Mouse (Mus musculus) embryonic fibroblast, embryonic 13.5 days (primary cell): ENCODE results near the gene Spcs2. TPM values are rescaled to one million over a fixed set of nuclear protein-coding genes. Genes with fewer than 3 reads are reported as not detected.

ENCODE experiments used
- H3K27ac ChIP-seq: 2 replicates; pipeline ENCODE4 v1.5.1; 2012; ENCODE audit warnings: low read length, control low read depth, inconsistent platforms; ENCODE audit not compliant: insufficient read depth
- H3K4me1 ChIP-seq: 2 replicates; pipeline ENCODE4 v1.6.1; 2011; ENCODE audit warnings: low read length; ENCODE audit not compliant: control insufficient read depth, insufficient read depth
- H3K4me3 ChIP-seq: 2 replicates; pipeline ENCODE4 v1.5.1; 2011; ENCODE audit warnings: mild to moderate bottlenecking, control low read depth, low read length; ENCODE audit not compliant: insufficient read depth
- CTCF ChIP-seq: IDR thresholded peaks from 2 replicates; pipeline ENCODE4 v1.5.1; 2011; ENCODE audit warnings: mild to moderate bottlenecking, control low read depth, low read length, moderate library complexity, borderline replicate concordance; ENCODE audit not compliant: insufficient read depth
- POLR2A ChIP-seq: IDR thresholded peaks from 2 replicates; pipeline ENCODE4 v1.6.1; 2011; ENCODE audit warnings: low read depth, mild to moderate bottlenecking, control low read depth, low read length, moderate library complexity
- polyA plus RNA-seq: library from polyadenylated mRNA; stranded (reverse); fragments of >200 nt; gene quantifications from 2 replicates; pipeline ENCODE4 v1.2.4, GENCODE M21; 2011; ENCODE audit warnings: low read depth; ENCODE audit not compliant: missing spikeins, insufficient read length

The Spcs2 gene
- polyA plus RNA-seq, 1 experiment: 168 TPM

- H3K4me3 ChIP-seq: no peak overlapping the region
- H3K27ac ChIP-seq: no peak overlapping the region
- H3K4me1 ChIP-seq: no peaks in the 10 kb centered on the region
- TF ChIP-seq POLR2A (no peak), CTCF (no peak)
These were observed 17.6 kb downstream of the Spcs2 start for GRCm38 (mm10) chr7:99845533-99846236.

- H3K27ac ChIP-seq: no peak overlapping the region
- H3K4me1 ChIP-seq: peaks cover 7% of the 10 kb centered on the region; the same call in 1 of the 2 replicates
- no peak overlapping the region for H3K4me3 ChIP-seq
- TF ChIP-seq CTCF: no peak
- no peak for TF ChIP-seq POLR2A
These were observed 25.0 kb downstream of the Spcs2 start for GRCm38 (mm10) chr7:99838241-99838640.

- TF ChIP-seq CTCF: no peak
- TF ChIP-seq POLR2A: no peak
- Histone ChIP-seq H3K4me1 (peaks cover 7% of the 10 kb centered on the region; the same call in 1 of the 2 replicates), H3K27ac (no peak overlapping the region), H3K4me3 (no peak overlapping the region)
These were observed 25.7 kb downstream of the Spcs2 start for GRCm38 (mm10) chr7:99837358-99838071.

- H3K27ac ChIP-seq: no peak overlapping the region
- H3K4me3 ChIP-seq: no peak overlapping the region
- TF ChIP-seq POLR2A: no peak
- no peak for TF ChIP-seq CTCF
- peaks cover 7% of the 10 kb centered on the region; the same call in 1 of the 2 replicates for H3K4me1 ChIP-seq
These were observed 26.5 kb downstream of the Spcs2 start for GRCm38 (mm10) chr7:99836781-99837180.

- TF ChIP-seq POLR2A (no peak), CTCF (no peak)
- Histone ChIP-seq H3K4me1 (peaks cover 7% of the 10 kb centered on the region; the same call in 1 of the 2 replicates), H3K27ac (no peak overlapping the region), H3K4me3 (no peak overlapping the region)
These were observed 28.9 kb downstream of the Spcs2 start for GRCm38 (mm10) chr7:99834314-99834853.

- TF ChIP-seq POLR2A (no peak), CTCF (no peak)
- no peak overlapping the region for H3K27ac ChIP-seq
- H3K4me3 ChIP-seq: no peak overlapping the region
- H3K4me1 ChIP-seq: peaks cover 7% of the 10 kb centered on the region; the same call in 1 of the 2 replicates
These were observed 29.4 kb downstream of the Spcs2 start for GRCm38 (mm10) chr7:99833846-99834222.

GRCm38 (mm10) chr7:99833115-99833845 is 30.0 kb downstream of the Spcs2 start:
- H3K27ac ChIP-seq: no peak overlapping the region
- no peak overlapping the region for H3K4me3 ChIP-seq
- H3K4me1 ChIP-seq: peaks cover 7% of the 10 kb centered on the region; the same call in 1 of the 2 replicates
- TF ChIP-seq CTCF (no peak), POLR2A (no peak)

- TF ChIP-seq CTCF (no peak), POLR2A (peak; percentile 95)
- Histone ChIP-seq H3K4me1 (no peaks in the 10 kb centered on the region), H3K27ac (peak within 1 kb of the TSS; percentile 93), H3K4me3 (peak within 1 kb of the TSS; percentile 44)
These were observed 35.1 kb downstream of the Spcs2 start, which contains the start of gene Neu3 for GRCm38 (mm10) chr7:99828083-99828570. Gene Neu3, minus strand, starts transcription at chr7:99828417.

GRCm38 (mm10) chr7:99826096-99826495 is 37.2 kb downstream of the Spcs2 start:
- Histone ChIP-seq H3K4me1 (no peaks in the 10 kb centered on the region), H3K27ac (no peak overlapping the region), H3K4me3 (no peak overlapping the region)
- no peak for TF ChIP-seq CTCF
- no peak for TF ChIP-seq POLR2A

- no peak for TF ChIP-seq POLR2A
- TF ChIP-seq CTCF: no peak
- no peaks in the 10 kb centered on the region for H3K4me1 ChIP-seq
- H3K27ac ChIP-seq: no peak overlapping the region
- H3K4me3 ChIP-seq: no peak overlapping the region
These were observed 37.8 kb downstream of the Spcs2 start for GRCm38 (mm10) chr7:99825511-99825910.
